Mouse (Mus musculus) testis, adult 2 months (tissue): ENCODE results near the gene G3bp1.

ENCODE experiments used
- CTCF ChIP-seq: fragments of 200-500 bp; IDR thresholded peaks from 2 replicates; pipeline ENCODE4 v1.5.1; 2012; ENCODE audit warnings: low read depth, mild to moderate bottlenecking, inconsistent platforms, low read length, moderate library complexity; ENCODE audit not compliant: control insufficient read depth, insufficient read depth, insufficient replicate concordance
- POLR2A ChIP-seq: fragments of 200-500 bp; IDR thresholded peaks from 2 replicates; pipeline ENCODE4 v1.6.1; 2012; ENCODE audit warnings: low read depth, mild to moderate bottlenecking, inconsistent platforms, low read length, moderate library complexity; ENCODE audit not compliant: control insufficient read depth

DNA sequence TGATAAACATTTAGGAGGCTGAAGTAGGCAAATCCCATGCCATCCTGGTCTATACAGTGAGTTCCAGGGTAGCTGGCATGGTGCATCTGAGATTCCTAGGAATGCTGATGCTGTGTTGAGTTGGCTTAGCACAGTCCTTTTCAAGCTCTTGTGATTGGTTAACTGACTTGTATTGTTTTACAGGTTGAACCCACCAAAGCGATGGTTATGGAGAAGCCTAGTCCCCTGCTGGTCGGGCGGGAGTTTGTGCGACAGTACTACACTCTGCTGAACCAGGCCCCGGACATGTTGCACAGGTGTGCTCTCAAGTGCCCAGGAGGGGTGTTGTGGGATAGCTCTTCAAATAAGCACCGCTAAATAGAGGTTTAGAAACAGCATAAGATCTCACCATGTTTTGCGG lies 16.0 kb downstream of the G3bp1 start:
- TF ChIP-seq CTCF (no peak), POLR2A (no peak)
